Mouse (Mus musculus) cerebellum, adult 8-10 months (tissue): ENCODE measurements around the gene Kiz.

Source experiments
- DNase-seq: peaks from one replicate; pipeline ENCODE4 v3.0.0; 2022

Kiz gene

DNA sequence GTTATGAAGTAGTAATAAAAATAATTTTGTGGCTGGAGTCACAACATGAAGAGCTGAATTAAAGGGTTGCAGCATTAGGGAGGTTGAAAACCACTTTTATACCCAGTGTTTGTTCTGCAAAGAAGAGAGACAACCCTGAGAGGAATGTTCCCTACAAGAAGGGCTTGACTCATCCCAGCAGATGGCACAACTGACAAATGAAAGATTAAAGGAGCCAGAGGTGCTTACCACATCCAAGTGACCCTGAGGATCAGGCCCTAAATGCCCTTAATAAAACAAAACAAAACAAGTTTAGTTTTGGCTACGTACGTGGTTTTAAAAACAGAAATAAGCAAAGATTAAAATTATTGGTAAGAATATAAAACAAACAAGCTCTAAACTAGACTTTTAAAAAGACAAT lies 129.2 kb downstream of the Kiz start:
- DNase-seq, result no peak

DNA sequence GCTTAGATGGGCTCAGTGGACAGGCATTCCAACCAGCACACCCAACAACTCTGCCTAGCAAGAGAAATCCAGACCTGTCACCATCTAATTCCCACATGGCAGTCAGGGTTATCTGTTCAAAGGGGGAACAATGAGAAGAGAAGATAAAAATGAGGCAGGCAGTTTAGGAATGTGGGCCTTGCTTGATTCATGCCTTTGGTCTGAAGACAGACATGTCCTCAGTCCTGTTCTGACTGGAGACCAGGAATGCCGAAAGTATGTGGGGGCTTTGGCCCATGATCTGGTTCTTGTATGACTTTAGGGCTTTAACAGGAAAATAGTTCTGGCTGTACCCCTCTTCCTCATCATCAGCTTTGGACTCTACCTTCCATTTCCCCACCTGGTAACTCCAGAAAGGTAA lies 130.1 kb downstream of the Kiz start:
- DNase-seq, result no peak

DNA sequence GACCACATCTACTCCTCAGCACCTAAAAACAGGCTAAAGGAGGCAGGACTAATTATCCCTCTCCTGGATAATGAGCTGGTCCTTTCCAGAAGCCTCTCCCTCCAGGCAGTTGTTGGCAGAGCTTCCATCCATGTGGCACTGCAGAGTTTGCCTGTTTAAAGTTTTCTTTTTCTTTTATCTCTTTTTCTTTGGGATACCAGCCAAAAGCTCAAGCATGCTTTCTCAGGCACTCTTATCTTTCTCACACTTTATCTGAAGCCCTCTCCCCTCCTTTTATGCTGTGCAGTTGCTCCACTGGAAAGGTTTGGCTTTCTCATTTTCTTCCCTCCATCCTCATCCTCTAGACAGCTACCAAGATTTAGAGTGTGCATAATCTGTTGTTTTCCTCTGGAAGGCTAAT lies 130.8 kb downstream of the Kiz start:
- DNase-seq, result no peak

DNA sequence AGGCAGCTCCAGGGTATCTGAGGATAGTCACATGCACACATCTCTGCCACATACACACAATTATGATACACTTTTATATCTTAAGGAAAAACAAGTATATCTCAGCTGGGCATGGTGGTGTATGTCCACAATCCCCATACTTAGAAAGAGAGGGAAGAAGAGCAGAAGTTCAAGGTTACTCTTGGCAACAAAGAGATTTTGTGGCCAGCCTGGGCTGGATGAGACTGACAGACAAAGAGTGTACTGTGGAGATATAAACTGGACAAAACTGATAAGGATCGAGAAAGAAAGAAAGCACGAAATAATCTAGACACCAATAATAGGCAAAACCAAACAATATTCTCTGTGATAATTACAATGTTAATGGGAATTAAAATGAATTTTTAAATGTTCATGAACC lies 151.6 kb downstream of the Kiz start:
- DNase-seq, result no peak

DNA sequence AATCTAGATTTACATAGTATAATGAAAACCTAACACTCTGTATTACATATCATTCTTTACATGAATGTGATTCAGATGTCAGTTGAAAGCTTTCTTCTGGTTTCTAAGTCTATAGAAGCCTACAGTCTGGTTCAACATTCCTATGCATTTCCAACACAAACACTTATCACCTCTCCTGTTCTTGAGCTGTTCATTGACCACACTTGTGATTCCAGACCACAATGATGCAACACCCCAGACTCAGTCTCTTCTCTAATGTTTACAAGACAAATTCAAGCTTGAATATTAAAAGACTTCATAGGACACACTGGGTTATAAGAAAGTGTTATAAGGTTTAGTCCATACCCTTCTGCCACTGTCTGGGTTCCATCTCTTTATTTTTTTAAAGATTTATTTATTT lies 153.4 kb downstream of the Kiz start:
- DNase-seq, result no peak

DNA sequence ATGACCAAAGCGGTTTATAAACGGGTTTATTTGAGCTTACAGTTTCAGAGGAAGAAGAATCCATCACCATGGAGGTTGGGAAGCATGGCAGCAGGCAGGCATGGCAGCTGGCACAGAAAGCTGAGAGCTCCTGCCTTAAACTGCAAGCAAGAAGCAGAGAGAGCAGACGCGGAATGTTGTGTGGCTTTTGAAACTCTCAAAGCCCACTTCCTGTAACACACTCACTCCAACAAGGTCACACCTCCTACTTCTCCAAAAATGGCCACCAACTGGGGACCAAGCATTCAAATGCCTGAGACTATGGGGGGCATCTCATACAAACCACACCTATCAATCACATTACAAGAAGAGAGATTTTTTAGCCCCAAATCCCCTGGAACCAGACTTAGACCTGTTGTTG lies 154.5 kb downstream of the Kiz start:
- no peak for DNase-seq

DNA sequence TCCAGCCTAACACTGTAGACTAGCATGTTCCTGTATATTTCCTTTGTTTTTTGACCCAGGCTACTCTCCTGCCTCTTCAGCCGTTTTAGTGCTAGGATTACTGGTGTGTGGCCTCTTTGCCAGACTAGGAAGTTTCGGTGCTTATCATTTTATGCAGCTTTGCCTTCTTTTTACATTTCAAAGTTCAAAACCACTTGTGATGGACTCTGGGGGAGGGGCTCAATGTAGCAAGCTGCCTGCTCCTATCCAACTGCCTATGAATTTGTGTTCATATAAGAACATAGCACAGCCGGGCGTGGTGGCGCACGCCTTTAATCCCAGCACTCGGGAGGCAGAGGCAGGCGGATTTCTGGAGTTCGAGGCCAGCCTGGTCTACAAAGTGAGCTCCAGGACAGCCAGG lies 155.3 kb downstream of the Kiz start:
- DNase-seq, result no peak

DNA sequence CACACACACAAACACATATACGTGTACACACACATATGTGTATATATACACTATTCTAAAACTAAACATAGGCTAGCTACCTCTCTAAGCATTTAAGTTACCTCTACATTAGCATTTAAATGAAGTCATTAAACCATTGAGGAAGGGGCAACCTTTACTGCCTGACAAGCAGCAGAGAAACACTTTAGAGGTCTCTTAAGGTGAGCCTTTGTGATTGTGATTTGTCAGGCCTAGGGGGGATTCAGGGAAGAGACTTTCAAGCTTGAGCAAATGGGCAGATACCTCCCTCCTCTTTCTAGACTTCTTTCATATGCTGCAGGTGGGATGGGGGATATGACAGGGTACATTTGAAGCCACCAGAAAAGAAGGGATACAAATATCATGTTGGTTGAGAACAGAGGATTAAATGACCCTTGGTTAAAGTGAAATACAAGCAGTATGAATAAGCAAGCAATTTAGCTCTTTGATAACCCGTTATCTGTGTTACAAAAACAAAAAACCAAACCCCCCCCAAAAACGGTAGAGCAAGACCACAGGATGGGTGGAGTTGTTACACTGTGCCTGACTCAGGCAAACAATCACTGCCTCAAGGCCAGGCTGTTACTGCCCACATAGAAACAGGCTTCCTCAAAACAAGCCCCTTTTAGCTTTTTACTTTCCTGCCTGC lies 155.9 kb downstream of the Kiz start:
- no peak for DNase-seq

DNA sequence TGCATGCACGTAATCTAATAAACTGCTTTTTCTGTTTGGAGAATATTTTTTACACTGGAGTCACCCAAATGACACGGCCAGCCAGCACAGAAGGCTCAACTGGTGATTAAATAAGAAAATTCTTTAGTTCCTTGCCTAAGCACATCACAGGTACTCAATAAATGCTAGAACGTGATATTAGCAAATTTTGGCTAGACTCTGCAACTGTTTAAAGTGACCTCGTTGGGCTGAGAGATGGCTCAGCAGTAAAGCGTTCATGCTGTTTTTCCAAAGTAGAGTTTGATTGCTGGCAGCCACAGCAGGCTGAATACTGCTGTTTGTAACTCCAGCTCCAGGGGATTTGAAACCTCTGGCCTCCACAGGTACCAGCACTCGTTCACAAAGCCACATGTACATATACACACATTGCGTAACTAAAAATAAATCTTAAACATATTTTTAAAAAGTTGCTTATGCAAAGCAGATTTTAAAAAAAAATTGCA lies 156.5 kb downstream of the Kiz start:
- no peak for DNase-seq

DNA sequence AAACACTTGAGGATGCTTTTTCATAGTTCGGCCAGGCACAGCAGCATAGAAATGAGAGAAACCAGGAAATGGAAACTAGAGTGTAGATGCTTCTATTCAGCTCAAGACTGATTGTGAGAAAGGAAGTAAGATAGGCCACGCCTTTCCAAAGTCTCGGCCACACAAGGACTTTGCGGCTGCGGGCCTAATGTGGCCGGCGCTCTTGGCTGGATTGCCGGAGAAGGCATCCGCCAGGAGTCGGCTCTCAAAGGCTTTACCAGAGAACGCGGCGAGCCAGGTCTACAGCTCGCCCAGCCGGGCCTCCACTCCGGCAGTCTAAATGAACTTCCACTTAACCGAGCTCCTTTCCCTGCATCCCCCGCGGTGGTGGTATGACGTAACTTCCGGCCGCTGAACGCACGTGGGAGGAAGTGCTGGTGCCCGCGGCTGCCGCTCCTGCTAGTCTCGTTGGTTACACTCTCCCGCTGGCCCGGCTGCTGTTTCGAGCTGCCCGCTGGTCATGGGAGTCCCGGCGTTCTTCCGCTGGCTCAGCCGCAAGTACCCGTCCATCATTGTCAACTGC lies 157.0 kb downstream of the Kiz start, which contains the start of gene Xrn2:
Xrn2 (plus strand) TSS at position 374 of the 562 bp plus-strand sequence.
- DNase-seq, result peak; percentile 95

DNA sequence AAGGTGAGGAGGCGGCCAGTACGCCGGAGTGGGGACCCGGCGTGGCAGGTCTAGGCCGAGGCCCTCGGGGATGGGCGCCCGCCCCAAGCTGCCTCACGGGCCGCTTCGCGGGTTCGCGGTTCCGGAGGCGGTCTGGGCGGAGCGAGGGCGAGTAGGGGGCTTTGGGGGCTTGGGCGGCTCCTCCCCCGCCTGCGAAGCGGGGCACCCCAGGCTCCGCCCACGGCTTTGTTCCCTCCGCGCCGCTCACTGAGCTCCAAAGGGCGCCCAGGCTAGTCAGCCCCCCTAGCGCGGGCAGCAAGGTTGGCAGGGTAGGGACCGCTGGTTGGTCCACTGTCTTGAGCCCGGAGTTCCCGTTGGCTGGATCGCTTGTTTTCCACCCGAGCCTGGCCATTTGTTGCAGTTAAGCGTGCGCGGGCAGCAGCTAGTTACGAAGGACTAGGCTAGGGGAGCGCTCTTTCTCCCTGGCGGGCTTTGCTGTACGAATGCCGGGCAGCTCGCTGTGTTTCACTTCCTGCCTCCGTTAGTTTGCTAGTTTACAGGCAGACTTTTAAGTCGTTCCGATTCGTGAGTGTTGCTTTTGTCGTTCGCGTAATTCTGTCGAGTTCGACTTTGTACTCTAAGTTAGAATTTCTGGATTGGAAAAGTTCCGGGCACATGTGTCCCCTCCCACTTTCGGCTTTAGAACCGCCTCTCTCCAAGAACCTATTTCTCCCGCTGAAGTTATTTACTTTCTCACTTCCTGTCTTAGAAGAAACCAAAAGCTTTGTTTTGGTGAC lies 157.7 kb downstream of the Kiz start:
- no peak for DNase-seq

DNA sequence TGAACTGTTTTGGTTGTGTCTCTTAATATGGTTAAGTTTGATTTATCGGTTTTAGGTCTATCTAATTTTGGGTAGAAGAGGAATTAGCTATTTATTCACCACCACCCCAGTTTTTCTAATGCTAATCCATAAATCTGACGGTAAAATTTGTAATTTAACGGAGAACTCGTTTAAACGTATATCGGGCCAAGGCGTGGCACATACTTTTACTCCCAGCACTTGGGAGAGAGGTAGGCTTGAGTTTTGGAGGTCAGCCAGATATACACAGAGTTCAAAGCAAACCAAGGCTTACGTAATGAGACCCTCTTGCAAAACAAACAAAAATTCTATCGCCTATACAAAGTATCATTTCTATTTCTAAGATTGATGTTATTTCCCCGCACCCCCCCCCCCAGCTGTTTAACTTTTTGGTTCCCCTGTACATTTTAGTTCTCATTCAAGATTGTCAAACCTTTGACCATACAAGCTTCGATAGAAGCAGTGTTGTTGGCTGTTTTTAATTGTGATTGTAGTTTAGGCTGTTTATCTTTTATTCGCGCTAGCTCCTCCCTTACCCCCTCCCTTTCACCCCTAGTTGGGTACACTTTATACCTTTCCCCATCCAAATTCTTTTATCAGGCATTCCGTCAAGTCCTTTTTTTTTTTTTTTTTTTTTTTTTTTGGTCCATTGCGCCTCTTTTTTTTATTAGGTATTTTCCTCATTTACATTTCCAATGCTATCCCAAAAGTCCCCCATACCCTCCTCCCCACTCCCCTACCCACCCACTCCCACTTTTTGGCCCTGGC lies 158.6 kb downstream of the Kiz start:
- DNase-seq, result no peak
